Mouse (Mus musculus) heart, embryonic 16.5 days (tissue): Measurements from ENCODE around the gene Lrrc8d. TPM values are rescaled to one million over a fixed set of nuclear protein-coding genes. Genes with fewer than 3 reads are reported as not detected.

Experiments used
- ATAC-seq: fragments of 200-750 bp; cut with Nextera tagmentation; replicated peaks from 2 replicates; pipeline ENCODE4 v1.8.0; 2017; ENCODE audit warnings: moderate number of reproducible peaks; ENCODE audit not compliant: insufficient read depth, low FRiP score; ENCODE audit errors: extremely low read depth
- H3K27ac ChIP-seq: fragments of 300-500 bp; sonication (generic); 2 replicates; pipeline ENCODE4 v1.5.1; 2014; ENCODE audit warnings: mild to moderate bottlenecking, low read length, control low read depth, moderate library complexity
- H3K27me3 ChIP-seq: fragments of 300-500 bp; sonication (generic); 2 replicates; pipeline ENCODE4 v1.6.1; 2014; ENCODE audit warnings: low read length, mixed read lengths; ENCODE audit not compliant: control insufficient read depth, insufficient read depth
- H3K36me3 ChIP-seq: fragments of 300-500 bp; sonication (generic); 2 replicates; pipeline ENCODE4 v1.6.1; 2014; ENCODE audit not compliant: control insufficient read depth, insufficient read depth
- H3K4me1 ChIP-seq: fragments of 300-500 bp; sonication (generic); 2 replicates; pipeline ENCODE4 v1.6.1; 2014; ENCODE audit warnings: low read length, mixed read lengths; ENCODE audit not compliant: control insufficient read depth, insufficient read depth
- H3K4me2 ChIP-seq: fragments of 300-500 bp; sonication (generic); 2 replicates; pipeline ENCODE4 v1.6.1; 2014; ENCODE audit warnings: low read depth, mild to moderate bottlenecking, control low read depth, low read length
- H3K4me3 ChIP-seq: fragments of 300-500 bp; sonication (generic); 2 replicates; pipeline ENCODE4 v1.5.1; 2014; ENCODE audit warnings: mild to moderate bottlenecking, control low read depth, low read length
- H3K9ac ChIP-seq: fragments of 300-500 bp; sonication (generic); 2 replicates; pipeline ENCODE4 v1.6.1; 2014; ENCODE audit warnings: low read length, control low read depth
- H3K9me3 ChIP-seq: fragments of 300-500 bp; sonication (generic); replicated peaks from 2 replicates; pipeline ENCODE4 v1.6.1; 2016; ENCODE audit warnings: low read length; ENCODE audit not compliant: control insufficient read depth
- WGBS: fragments of 180-500 bp; shearing (Covaris S2); extraction: QIAGEN DNeasy Blood & Tissue Kit; methylation state at CpG from one replicate; pipeline ENCODE4 v1.1.7; 2014; 5-methylcytosine and 5-hydroxymethylcytosine counted together
- polyA plus RNA-seq: library from polyadenylated mRNA; unstranded; fragments of >200 nt; fragmentation: Nextera tagmentation; extraction: Ambion mirVana; gene quantifications from 2 replicates; pipeline ENCODE4 v1.2.1, GENCODE M21; 2015

Lrrc8d gene
- polyA plus RNA-seq, 1 experiment from 2014 or later, result 8.3 TPM

DNA sequence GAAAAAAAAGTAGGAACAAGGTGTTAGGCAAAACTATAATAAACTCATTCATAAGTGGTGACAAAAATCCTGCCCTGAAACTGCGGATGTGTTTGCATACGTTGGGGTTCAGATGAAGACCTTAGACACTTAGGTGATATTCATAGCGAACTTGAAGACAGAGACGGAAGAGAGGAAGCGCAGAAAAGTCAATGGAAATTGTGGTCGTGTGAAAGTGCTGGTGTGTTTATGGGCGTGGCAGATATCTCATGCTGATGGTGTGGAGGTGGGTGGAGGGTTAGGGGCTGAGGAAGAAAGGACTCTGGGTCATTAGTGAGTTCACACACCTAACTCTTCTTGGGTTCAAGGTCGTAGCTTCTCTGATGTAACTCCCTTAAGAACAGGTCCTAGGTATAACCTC, 172.4 kb downstream of the Lrrc8d start:
- ATAC-seq, result no peak
- H3K27ac ChIP-seq, result no peak overlapping the region
- H3K4me2 ChIP-seq, result no peak overlapping the region
- peaks cover 16% of the 10 kb centered on the region for H3K4me1 ChIP-seq
- WGBS, result 77% methylated on average over 8 of the region's 8 CpGs
- H3K4me3 ChIP-seq, result no peak overlapping the region
- no peaks in the 10 kb centered on the region for H3K9me3 ChIP-seq
- no peaks in the 10 kb centered on the region for H3K27me3 ChIP-seq
- H3K9ac ChIP-seq, result no peak overlapping the region
- no peaks in the 10 kb centered on the region for H3K36me3 ChIP-seq

DNA sequence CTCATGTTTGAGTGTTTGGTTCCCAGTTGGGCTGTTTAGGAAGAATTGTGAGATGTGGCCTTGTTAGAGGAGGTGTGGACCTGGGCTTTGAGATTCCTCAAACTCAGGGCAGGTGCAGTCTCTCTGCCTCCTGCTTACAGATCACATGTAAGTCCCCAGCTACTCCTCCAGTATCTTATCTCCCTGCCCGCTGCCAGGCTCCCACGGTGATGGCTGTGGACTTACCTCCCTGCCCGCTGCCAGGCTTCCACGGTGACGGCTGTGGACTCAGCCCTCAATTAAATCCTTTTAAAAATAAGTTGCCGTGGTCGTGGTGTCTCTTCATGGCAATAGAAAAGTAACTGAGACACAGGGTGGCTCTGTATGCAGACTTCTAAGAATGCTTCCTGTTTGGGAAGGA, 173.1 kb downstream of the Lrrc8d start:
- 32% methylated on average over 7 of the region's 7 CpGs for WGBS
- no peak overlapping the region for H3K27ac ChIP-seq
- no peak for ATAC-seq
- H3K4me3 ChIP-seq, result no peak overlapping the region
- H3K36me3 ChIP-seq, result no peaks in the 10 kb centered on the region
- no peaks in the 10 kb centered on the region for H3K9me3 ChIP-seq
- no peak overlapping the region; the same call in 1 of the 2 replicates for H3K9ac ChIP-seq
- H3K4me2 ChIP-seq, result no peak overlapping the region
- H3K4me1 ChIP-seq, result peaks cover 10% of the 10 kb centered on the region
- no peaks in the 10 kb centered on the region for H3K27me3 ChIP-seq

DNA sequence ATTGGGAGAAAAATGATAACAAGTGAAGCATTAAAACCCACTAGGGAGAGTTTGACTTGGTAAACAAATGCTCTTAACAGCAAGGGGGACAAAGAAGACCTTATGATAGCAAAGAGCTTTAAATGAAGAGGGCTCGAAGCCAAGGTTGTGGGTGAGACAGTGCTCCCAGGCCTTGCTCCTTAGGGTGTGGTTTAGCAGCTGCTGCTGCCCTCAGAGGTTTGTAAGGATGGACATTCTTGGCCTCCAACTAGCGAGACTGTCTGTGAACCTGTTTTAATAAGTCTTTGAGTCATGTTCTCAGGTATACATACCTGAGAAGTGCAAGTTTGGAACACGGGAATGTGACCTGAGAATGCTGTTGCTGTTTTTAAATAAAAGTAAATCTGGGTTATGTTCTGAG, 174.0 kb downstream of the Lrrc8d start:
- Histone ChIP-seq H3K4me2 (no peak overlapping the region), H3K9me3 (no peaks in the 10 kb centered on the region), H3K9ac (no peak overlapping the region), H3K4me3 (no peak overlapping the region), H3K4me1 (peaks cover 11% of the 10 kb centered on the region), H3K27ac (no peak overlapping the region), H3K27me3 (no peaks in the 10 kb centered on the region), H3K36me3 (no peaks in the 10 kb centered on the region)
- WGBS, result 63% methylated on average over 3 of the region's 3 CpGs
- no peak for ATAC-seq

DNA sequence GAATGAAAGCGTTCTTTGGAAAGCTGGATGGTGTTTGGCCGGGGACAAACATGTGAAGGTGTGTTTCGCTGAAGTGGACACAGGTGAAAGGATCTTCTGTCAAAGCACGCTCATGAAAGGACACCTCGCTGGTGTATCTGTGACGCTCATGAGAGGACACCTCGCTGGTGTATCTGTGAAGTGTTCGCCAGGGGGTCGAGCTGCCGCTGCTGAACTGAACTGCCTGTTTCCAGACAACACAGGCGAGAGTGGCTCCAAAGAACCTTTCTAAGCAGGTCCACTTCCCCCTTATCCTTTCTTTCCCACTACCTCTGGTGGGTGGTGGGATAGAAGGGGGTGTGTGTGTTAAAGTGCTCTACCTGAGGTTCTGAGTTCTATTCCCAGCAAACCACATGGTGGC, 174.7 kb downstream of the Lrrc8d start:
- Histone ChIP-seq H3K27me3 (no peaks in the 10 kb centered on the region), H3K9me3 (no peaks in the 10 kb centered on the region), H3K36me3 (no peaks in the 10 kb centered on the region), H3K4me2 (no peak overlapping the region), H3K9ac (no peak overlapping the region), H3K4me1 (peaks cover 13% of the 10 kb centered on the region), H3K27ac (no peak overlapping the region), H3K4me3 (no peak overlapping the region)
- WGBS, result 96% methylated on average over 11 of the region's 11 CpGs
- ATAC-seq, result no peak

- peak; percentile 95 for ATAC-seq
- Histone ChIP-seq H3K4me3 (peak within 1 kb of the TSS; percentile 94), H3K27me3 (no peaks in the 10 kb centered on the region), H3K4me1 (peaks cover 19% of the 10 kb centered on the region), H3K27ac (peak within 1 kb of the TSS; percentile 85), H3K4me2 (peak within 1 kb of the TSS; percentile 71), H3K9me3 (no peaks in the 10 kb centered on the region), H3K36me3 (no peaks in the 10 kb centered on the region), H3K9ac (peak within 1 kb of the TSS; percentile 98)
- 1% methylated on average over 71 of the region's 83 CpGs for WGBS
These were observed 176.5 kb downstream of the Lrrc8d start, which contains the start of gene Zfp326 for GRCm38 (mm10) chr5:105876068-105876924. Gene Zfp326 (plus strand): TSS chr5:105876565.

GRCm38 (mm10) chr5:105876925-105877774, 177.4 kb downstream of the Lrrc8d start:
- peak overlapping the region; percentile 71 for H3K4me2 ChIP-seq
- no peaks in the 10 kb centered on the region for H3K27me3 ChIP-seq
- under 1% methylated on average over 46 of the region's 46 CpGs for WGBS
- no peaks in the 10 kb centered on the region for H3K36me3 ChIP-seq
- ATAC-seq, result no peak
- no peaks in the 10 kb centered on the region for H3K9me3 ChIP-seq
- H3K4me1 ChIP-seq, result peaks cover 26% of the 10 kb centered on the region
- H3K27ac ChIP-seq, result peak overlapping the region; percentile 85
- peak overlapping the region; percentile 94 for H3K4me3 ChIP-seq
- H3K9ac ChIP-seq, result peak overlapping the region; percentile 98

Other genes with a start within 250 kb of the Lrrc8d start
- gene Lrrc8c, start 180.6 kb upstream of the Lrrc8d start, polyA plus RNA-seq, result 20.1 and 22.6 TPM in 2 replicates
- 21.5 and 24.8 TPM in 2 replicates for gene Zfp326, start 176.6 kb downstream of the Lrrc8d start, polyA plus RNA-seq